Mouse (Mus musculus): ENCODE data around the gene Lemd2. TPM values are rescaled to one million over a fixed set of nuclear protein-coding genes. Genes with fewer than 3 reads are reported as not detected.
"Not testable (repeated sequence)": the region's sequence is repeated elsewhere in the genome, so short reads cannot be mapped to it uniquely, and the experiment has no call there.

Lemd2 gene
- 10 to 100 TPM; 46.0 to 49.5 TPM for total RNA-seq (2021)
- long read RNA-seq, experiment 1, transcript Lemd2-201 (9 exons, 2,627 nt), result major isoform, 53 of 69 reads
- long read RNA-seq, experiment 1, partial matches to known transcripts, result 7 of 69 reads
- long read RNA-seq, experiment 1, other reads (novel, unspliced or antisense), result 8 of 69 reads
- long read RNA-seq, experiment 2, transcript Lemd2-201 (9 exons, 2,627 nt), result major isoform, 63 of 77 reads
- long read RNA-seq, experiment 2, partial matches to known transcripts, result 4 of 77 reads
- long read RNA-seq, experiment 2, other reads (novel, unspliced or antisense), result 9 of 77 reads

DNA sequence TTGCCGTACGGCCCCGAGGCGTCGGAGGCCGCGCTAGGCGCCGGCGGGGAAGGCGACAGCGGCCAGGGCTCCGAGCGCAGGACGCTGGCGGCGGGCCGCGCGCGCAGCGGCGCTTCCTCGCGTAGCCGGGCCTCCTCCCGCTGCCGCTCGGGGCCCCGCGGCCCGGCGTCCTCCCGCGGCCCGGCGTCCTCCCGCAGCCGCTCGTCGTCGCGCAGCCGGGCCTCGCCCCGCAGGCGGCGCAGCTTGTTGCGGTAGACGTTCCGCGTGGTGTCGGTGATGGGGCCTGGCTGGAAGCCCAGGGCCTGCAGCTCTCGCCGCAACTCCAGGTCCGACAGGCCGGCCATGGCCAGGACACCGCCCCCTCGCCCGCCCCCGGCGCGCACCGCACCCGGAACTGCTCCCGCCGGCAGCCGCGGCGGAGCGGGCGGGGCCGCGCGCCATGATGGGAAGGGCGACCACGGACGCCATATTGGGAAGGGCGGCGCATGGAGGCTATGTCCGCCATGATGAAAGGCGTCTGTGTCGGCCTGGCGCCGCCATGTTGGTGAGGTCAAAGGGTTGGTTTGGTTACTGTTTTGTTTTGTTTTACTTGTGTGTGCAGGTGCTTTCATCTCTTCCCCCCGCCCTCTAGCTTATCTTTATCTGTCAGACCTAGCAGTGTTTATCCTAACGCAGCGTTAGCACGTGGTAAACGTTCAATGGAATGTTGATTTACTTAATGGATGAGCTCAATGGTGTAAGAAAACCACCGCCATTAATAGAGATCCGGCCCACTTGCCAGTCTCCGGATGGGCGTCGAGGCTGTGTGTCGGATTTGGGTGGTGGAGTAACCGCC lies at the start of gene Lemd2:
Gene Lemd2 (minus strand): TSS at position 395 of the 835 bp plus-strand sequence.
- intact Hi-C loops (cut with DNase I), result no loop called here
- peak; percentile 94 to 95 for DNase-seq (ENCODE audit: low spot score in 2 of 2)

DNA sequence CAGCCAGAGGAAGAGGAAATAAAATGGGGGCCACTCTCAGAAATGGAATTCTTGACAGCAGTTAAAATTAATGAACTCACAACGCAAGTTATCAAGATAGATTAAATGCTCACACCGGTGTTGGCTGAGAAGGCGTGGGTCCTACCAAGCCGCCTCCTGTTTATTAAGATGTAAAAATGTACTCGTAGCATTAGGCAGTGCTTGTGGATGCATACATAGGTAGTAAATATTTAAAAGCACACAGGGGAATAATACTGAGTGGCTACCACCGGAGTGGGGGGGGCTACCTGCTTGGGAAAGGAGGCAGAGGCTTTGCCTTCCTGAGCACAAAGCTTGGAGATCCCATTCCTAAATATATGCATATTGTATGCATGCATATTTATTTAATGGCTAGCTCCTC lies 46.9 kb upstream of the Lemd2 start:
- no peak for DNase-seq (ENCODE audit: low spot score in 2 of 2)
- intact Hi-C loops (cut with DNase I), result no loop called here

DNA sequence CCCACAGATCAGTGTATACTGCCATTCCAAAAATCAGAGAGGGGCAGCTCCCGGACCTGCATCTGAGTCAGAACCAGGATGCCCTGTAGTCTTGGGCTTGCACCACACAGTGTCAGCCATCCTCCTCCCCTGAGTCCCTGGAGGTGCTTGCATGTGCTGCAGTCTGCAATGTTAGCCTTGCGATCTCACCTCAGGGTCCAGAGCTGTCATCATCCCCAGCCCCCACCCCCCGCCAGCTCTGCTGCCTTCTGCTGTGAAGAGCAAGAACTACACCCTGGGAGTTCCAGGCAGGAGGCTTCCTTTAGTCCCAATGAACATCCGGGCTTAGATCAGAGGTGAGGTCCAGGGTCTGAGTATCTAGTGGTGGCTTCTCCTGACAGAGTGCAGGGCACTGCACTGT lies 46.2 kb upstream of the Lemd2 start:
- no peak for DNase-seq (ENCODE audit: low spot score in 2 of 2)
- intact Hi-C loops (cut with DNase I), result no loop called here

DNA sequence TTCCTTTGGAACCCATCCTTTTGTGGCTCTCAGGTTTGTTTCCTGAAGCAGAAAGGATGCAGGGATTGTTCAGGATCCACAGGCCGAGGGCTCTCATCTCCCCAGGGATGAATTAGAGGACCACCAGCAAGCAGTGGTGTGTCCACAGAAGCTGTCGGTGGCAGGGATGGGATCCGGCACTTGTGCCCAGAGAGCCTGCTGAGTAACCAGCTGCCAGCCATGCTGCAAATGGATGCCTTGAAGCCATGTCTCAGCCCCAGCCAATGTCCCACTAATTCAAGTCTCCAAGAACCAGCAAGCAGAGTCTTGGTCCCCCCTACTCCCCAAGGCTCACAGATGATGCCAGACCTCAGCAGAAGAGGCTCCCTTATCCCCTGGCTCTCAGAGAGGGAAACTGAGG lies 44.8 kb upstream of the Lemd2 start:
- no peak for DNase-seq (ENCODE audit: low spot score in 2 of 2)
- intact Hi-C loops (cut with DNase I), result no loop called here

DNA sequence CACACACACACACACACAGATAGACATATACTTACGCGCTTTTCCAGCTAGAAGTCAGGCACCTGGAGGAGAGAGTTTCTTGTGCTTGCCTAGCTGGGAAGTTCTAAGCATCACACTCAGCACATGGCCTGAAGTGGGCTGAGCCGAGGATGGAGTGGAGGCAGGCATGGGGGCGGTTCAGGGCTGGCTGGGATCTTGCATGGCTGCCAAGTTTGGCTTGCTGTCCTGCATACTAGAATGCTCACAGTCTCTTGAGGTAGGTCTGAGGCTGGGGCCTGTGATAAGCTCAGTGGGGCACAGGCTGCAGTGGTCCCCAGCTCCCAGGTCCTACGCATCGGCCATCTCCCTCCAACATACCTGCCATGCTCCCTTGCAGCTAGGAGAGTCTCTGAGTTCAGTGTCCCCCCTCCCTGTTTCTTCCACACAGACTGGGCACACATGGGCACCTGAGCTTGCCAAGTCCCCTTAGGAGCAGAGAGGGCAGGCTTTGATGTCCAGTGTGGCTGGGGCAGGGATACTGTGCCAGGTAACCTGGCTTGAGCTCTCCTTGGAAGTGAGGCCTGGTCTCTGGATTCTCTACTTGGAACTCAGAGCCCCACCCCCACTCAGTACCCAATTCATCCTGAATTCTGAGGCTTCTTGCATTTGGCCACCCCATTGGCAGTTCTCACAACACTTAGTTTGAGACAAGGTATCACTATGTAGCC lies 43.6 kb upstream of the Lemd2 start:
- DNase-seq (ENCODE audit: low spot score in 2 of 2), result peak in 1 of 2 experiments; percentile 68
- intact Hi-C loops (cut with DNase I), result no loop called here

DNA sequence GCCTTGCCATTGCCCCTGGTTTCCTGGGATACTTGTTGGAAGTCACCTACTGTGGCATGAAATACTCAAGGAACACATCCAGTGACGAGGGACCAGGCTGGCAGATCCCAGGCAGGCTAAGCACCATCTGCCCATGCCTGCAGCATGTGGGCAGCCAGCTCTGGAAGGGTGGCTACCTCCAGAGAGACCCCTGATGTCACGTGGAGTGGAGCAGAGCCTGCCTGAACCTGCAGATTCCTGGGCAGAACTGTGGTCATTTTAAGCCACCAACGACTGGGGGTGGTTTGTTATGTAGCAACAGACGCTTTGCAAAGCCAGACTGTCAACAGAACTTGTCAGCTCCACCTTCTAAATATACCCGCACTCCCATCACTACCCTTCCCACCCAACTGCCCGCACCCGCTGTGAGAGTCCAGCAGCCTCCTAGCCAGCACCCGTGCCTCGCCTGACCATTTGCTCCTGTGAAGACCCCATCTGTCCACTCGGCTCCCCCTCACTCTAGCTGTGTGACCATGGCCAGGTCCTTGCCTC lies 41.6 kb upstream of the Lemd2 start:
- peak; percentile 55 to 86 for DNase-seq (ENCODE audit: low spot score in 2 of 2)
- intact Hi-C loops (cut with DNase I), result no loop called here

DNA sequence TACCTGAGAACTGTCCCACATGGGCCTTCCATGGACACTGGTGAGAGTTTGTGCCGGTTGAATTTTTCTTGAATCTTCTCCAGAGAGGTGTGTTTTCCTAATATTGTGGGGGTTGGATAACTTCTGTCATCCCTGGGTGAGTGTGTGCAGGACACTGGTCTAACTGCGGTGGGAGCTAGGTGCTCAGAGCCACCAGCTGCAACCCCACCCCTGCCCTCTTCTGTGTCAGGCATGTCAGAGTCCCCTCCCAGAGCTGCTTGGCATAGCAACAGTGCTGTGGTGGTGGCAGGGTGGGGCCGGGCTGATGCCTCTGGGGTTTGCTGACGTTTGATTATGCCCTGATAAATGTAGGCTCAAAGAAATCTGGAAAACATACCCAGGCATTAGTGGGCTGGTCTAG lies 40.6 kb upstream of the Lemd2 start:
- no peak for DNase-seq (ENCODE audit: low spot score in 2 of 2)
- intact Hi-C loops (cut with DNase I), result no loop called here

DNA sequence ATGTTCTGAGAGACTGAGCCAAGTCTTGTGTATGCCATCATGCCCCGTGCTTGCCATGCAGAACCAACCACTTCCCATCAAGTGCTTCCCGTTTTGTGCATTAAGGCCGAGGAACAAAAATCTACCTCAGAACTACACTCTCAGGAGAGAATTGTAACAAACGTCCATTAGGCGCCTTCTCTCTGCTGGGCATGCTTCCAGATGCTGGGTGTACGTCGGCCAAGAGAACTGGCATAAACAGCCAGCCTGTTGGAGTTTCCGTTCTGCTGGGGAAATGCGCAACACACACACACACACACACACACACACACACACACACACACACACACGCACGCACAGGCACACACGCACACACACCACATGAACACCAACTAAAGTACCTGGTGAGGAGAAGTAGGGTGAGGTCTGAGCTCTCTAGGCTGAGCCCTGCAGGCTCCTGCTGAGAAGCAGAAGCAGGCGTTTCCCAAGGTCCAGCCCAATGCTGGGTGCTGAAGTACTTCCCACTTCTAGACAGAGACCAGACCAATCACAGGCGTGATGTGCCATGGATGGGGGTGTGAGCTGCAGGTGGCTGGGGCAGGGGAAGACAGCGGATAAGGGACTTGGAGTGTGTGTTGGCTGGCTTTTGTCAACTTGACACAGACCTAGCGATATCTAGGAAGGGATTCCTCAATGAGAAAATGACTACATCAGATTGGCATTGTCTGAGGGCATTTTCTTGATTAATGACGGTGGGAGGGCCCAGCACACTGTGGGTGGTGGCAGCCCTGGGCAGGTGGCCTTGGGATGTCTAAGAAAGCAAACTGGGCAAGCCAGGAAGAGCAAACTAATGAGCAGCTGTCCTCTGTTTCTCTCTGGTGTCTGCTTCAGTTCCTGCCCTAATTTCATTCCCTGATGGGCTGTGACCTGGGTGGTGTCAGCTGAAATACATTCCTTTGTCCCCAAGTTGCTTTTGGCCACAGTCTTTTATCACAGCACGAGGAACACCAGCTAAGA lies 38.2 kb upstream of the Lemd2 start:
- peak; percentile 91 to 95 for DNase-seq (ENCODE audit: low spot score in 2 of 2)
- intact Hi-C loops (cut with DNase I), result no loop called here

DNA sequence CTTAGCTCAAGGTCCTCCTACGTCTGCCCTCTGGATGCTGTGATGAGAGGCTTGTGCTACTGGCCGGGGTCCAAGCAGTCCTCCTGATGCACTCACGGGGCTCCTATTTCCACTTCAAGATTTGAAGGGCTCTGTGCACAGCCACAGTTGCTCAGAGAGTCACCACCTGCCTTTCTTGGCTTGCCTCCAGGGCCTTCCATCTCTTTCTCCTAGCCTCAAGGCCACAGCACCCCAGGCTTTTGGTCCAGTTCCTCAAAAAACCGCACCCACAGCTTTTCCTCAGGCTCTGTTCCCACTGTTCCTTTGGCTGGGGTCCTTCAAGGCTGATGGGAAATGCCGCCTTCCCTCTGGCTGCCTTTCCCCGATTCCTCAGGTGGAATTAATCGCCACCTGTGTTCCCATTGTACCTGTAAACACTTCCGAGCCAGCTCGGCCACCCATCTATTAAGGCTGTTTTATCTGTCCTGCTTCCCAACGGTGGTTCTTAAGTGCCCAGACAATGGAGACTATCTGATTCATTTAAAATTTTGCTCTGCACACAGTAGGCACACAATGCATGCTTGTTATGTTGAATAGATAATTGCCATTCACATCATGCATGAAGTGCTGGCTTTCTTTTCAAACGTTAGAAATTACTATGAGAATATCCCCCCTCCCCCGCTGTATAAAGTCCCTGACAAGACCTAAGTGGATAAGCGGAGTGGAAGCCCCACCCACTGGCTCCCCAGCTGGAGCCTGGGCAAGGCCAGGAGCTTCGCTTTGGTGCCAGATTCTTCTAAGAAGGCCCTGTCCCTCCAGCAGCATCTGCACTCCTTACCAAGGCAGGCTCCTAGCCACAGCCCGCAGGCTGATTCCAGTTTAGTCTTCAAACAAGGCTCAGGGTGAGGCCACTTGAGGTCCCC lies 36.5 kb upstream of the Lemd2 start:
- intact Hi-C loops (cut with DNase I), result loop anchor here (2.0 kb wide), 1 partner anchor 30 kb away; no protein-coding TSS in a partner anchor
- DNase-seq (ENCODE audit: low spot score in 2 of 2), result peak; percentile 79 to 87

DNA sequence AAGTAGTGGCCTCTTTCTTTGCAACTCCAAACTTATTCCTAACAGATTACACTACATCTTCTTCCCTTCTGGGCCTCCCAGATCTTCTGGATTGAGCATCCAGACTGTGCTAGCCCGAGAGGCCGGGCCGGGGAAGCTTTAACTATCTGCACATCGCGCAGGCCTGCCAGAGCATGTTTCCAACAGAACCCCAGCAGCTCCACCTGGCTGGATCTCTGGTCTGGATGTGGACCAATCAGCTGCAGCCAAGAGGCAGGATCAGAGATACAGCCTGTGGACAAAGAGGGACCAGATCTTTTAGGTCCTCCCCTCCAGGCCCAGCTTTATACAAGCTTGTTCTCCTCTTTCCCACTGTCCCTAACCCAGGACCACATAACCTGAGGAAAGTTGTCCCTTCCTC lies 35.7 kb upstream of the Lemd2 start:
- no peak for DNase-seq (ENCODE audit: low spot score in 2 of 2)
- intact Hi-C loops (cut with DNase I), result loop anchor here (2.0 kb wide), 1 partner anchor 29 kb away; no protein-coding TSS in a partner anchor

DNA sequence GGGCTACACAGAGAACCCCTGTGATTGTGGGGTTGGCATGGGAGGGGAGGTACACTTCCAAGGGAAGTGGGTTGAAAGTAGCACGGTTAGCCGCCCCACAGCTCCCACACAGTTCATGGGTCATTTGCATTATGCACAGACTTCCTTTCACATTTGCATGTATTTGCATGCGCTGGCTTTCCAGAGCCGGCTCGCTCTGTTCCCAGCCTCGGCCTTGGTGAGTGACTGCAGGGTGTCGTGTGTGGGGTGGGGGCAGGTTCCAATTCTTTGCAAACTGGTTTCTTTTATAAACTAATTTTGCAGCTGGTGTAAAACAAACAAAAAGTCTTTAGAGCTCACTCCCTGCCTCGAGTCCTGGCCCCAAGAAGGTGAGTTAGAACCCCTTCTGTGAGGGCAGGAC lies 34.4 kb upstream of the Lemd2 start:
- intact Hi-C loops (cut with DNase I), result no loop called here
- DNase-seq (ENCODE audit: low spot score in 2 of 2), result no peak

DNA sequence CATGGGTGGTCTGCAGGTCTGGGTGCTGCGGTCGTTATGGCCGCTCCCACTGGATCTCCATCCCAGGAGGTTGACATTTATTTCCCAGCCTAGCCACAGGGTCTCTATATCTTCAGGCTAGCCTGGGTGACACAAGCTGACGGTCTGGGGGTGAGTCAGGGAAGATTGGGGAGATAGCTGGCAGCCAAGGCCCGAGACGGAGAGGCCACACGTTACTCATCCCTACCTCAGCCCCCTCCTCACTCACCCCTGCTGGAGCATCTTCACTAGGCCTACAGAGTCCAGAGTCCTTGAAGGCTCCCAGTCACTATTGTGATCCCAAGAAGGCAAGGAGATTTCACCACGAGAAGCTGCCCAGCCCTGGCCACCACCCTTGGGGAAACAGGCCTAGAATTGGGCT lies 33.5 kb upstream of the Lemd2 start:
- intact Hi-C loops (cut with DNase I), result no loop called here

DNA sequence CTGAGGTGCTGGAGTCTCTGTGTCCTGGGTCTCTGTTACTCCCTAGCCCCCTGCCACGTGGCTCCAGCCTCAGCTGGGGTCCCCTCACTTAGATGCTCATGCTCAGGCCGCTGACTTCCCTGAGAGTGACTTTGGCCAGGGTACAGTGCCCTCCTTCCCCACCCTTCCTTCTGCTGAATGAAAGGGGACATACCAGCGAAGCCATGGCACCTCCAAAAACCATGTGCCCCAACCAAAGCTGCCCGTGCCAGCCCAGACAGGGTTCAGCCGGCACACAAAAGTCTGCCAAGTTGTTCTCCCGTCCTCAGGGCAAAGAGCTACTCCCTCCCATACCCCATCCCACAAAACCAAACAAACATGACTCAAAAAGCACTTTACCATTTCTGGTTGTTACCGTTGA lies 29.0 kb upstream of the Lemd2 start:
- DNase-seq (ENCODE audit: low spot score in 2 of 2), result no peak
- intact Hi-C loops (cut with DNase I), result no loop called here

More for the DNA sequence above, 33.5 kb upstream of the Lemd2 start:
- DNase-seq (ENCODE audit: low spot score in 2 of 2), result no peak

DNA sequence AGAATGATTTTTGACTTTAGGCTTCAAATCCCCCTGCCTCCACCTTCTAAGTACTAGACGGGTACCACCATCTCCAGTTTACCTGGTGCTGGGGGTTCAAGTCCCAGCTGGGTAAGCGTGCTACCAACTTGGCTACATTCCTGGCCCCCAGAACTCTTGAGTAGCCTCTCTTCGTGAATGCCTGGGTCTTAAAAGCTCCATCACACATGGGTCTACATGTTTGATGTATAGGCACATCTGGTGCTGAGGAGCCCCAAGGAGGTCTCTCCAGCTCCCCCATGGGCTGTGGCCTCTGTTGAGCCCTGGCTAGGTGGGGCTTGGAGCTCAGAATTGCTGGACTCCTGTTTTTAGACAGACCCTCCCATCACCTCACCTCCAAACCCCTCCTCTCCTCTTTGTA lies 27.9 kb upstream of the Lemd2 start:
- intact Hi-C loops (cut with DNase I), result no loop called here
- DNase-seq (ENCODE audit: low spot score in 2 of 2), result no peak

DNA sequence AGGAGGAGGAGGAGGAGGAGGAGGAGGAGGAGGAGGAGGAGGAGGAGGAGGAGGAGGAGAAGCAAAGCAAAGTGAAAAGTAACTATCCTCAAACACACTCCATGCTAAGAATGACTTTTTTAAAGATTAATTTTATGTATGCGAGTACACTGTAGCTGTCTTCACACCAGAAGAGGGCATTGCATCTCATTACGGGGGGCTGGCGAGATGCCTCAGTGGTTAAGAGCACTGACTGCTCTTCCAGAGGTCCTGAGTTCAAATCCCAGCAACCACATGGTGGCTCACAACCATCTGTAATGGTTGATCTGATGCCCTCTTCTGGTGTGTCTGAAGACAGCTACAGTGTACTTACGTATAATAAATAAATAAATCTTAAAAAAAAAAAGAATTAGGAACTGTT lies 27.3 kb upstream of the Lemd2 start:
- intact Hi-C loops (cut with DNase I); DNase-seq (ENCODE audit: low spot score in 2 of 2): not testable (repeated sequence)

DNA sequence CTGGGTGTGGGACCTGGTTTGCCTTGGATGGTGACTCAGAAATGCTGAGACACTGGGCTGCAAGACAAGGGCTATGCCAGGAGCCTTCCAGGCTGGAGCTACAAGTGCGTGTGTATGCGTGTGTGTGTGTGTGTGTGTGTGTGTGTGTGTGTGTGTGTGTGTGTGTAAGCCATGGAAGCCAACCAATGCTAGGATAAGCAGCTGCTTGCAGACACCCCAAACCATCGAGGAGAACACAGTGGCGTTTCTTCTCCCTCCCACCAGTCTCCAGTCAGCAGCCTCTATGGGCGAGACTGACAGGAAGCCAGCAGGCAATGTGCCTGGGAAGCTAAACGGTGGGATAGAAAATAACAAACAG lies 26.9 kb upstream of the Lemd2 start:
- DNase-seq (ENCODE audit: low spot score in 2 of 2), result peak; percentile 79 to 95
- intact Hi-C loops (cut with DNase I), result no loop called here

DNA sequence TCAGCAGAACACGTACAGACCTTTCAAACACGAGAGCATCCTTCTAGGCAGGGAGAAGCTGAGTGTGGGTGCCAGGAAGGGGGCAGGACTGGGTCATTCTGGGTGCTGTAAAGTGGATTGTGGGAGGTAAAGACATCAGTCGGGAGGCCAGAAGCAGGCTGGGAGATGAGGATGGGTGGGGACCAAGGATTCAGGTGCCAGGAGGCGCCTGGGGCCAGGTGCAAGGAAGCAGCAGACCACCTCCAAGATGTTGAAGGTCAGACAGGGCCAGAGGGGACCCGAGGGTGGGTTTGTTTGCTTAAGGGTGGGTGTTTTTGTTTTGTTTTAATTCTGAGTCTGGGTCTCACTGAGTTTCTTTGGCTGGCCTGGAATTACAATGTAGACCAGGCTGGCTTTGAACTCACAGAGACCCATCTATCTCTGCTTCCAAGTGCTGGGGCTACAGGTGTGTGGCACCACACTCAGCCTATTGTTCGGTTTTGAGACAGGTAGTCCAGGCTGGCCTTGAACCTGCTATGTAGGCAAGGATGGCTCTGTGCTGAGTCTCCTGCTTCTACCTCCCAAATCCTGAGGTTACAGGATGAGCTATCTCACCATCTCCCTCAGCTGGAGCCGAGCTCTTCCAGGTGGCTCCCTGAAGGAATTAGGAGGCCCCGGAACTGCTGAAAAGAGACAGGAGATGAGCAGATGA lies 26.3 kb upstream of the Lemd2 start:
- DNase-seq (ENCODE audit: low spot score in 2 of 2), result no peak
- intact Hi-C loops (cut with DNase I), result no loop called here
